Mouse (Mus musculus): ENCODE measurements around the gene Mrps27.

Mrps27 gene

GRCm38 (mm10) chr13:99351186-99351585 is 6.6 kb downstream of the Mrps27 start:
- no peak for DNase-seq (ENCODE audit: extremely low read depth, low read depth, low spot score)

- no peak for DNase-seq (ENCODE audit: extremely low read depth, low read depth, low spot score)
Measured at GRCm38 (mm10) chr13:99351596-99351995, 7.0 kb downstream of the Mrps27 start.

- peak; percentile 64 for DNase-seq (ENCODE audit: extremely low read depth, low read depth, low spot score)
Measured at GRCm38 (mm10) chr13:99352758-99353489, 8.3 kb downstream of the Mrps27 start.

GRCm38 (mm10) chr13:99353490-99353851 is 8.9 kb downstream of the Mrps27 start:
- no peak for DNase-seq (ENCODE audit: extremely low read depth, low read depth, low spot score)

- no peak for DNase-seq (ENCODE audit: extremely low read depth, low read depth, low spot score)
Measured at GRCm38 (mm10) chr13:99355072-99355471, 10.5 kb downstream of the Mrps27 start.

GRCm38 (mm10) chr13:99355861-99356260 is 11.3 kb downstream of the Mrps27 start:
- DNase-seq (ENCODE audit: extremely low read depth, low read depth, low spot score), result no peak

GRCm38 (mm10) chr13:99356428-99357265 is 12.1 kb downstream of the Mrps27 start:
- no peak for DNase-seq (ENCODE audit: extremely low read depth, low read depth, low spot score)

- DNase-seq (ENCODE audit: extremely low read depth, low read depth, low spot score), result no peak
Measured at GRCm38 (mm10) chr13:99358921-99359320, 14.3 kb downstream of the Mrps27 start.

GRCm38 (mm10) chr13:99363866-99364265 is 19.3 kb downstream of the Mrps27 start:
- no peak for DNase-seq (ENCODE audit: extremely low read depth, low read depth, low spot score)

GRCm38 (mm10) chr13:99366422-99367175 is 22.0 kb downstream of the Mrps27 start:
- DNase-seq (ENCODE audit: extremely low read depth, low read depth, low spot score), result no peak

- DNase-seq (ENCODE audit: extremely low read depth, low read depth, low spot score), result no peak
Measured at GRCm38 (mm10) chr13:99367554-99368174, 23.1 kb downstream of the Mrps27 start.

GRCm38 (mm10) chr13:99369103-99369502 is 24.5 kb downstream of the Mrps27 start:
- no peak for DNase-seq (ENCODE audit: extremely low read depth, low read depth, low spot score)

- no peak for DNase-seq (ENCODE audit: extremely low read depth, low read depth, low spot score)
Measured at GRCm38 (mm10) chr13:99371285-99371684, 26.7 kb downstream of the Mrps27 start.

GRCm38 (mm10) chr13:99373684-99374083 is 29.1 kb downstream of the Mrps27 start:
- DNase-seq (ENCODE audit: extremely low read depth, low read depth, low spot score), result no peak

GRCm38 (mm10) chr13:99374191-99374590 is 29.6 kb downstream of the Mrps27 start:
- no peak for DNase-seq (ENCODE audit: extremely low read depth, low read depth, low spot score)

GRCm38 (mm10) chr13:99375550-99375949 is 31.0 kb downstream of the Mrps27 start:
- DNase-seq (ENCODE audit: extremely low read depth, low read depth, low spot score), result no peak

- DNase-seq (ENCODE audit: extremely low read depth, low read depth, low spot score), result no peak
Measured at GRCm38 (mm10) chr13:99377055-99377454, 32.5 kb downstream of the Mrps27 start.

- DNase-seq (ENCODE audit: extremely low read depth, low read depth, low spot score), result no peak
Measured at GRCm38 (mm10) chr13:99378223-99378622, 33.6 kb downstream of the Mrps27 start.

GRCm38 (mm10) chr13:99382373-99382772 is 37.8 kb downstream of the Mrps27 start:
- no peak for DNase-seq (ENCODE audit: extremely low read depth, low read depth, low spot score)

GRCm38 (mm10) chr13:99384555-99385203 is 40.1 kb downstream of the Mrps27 start:
- DNase-seq (ENCODE audit: extremely low read depth, low read depth, low spot score), result no peak

GRCm38 (mm10) chr13:99385911-99386310 is 41.3 kb downstream of the Mrps27 start:
- DNase-seq (ENCODE audit: extremely low read depth, low read depth, low spot score), result no peak
